Mouse (Mus musculus) c-Kit-positive CD71-positive TER-119-positive erythroid progenitor cells, embryonic 14.5 days (primary cell): Measurements from ENCODE around the gene Olfr1245.
"Not testable (repeated sequence)": the region's sequence is repeated elsewhere in the genome, so short reads cannot be mapped to it uniquely, and the experiment has no call there.

Experiments
- DNase-seq: peaks from one replicate; pipeline ENCODE4 v3.0.0-alpha.2; 2013; ENCODE audit warnings: low spot score

The Olfr1245 gene

GRCm38 (mm10) chr2:89578347-89578746 lies at the start of gene Olfr1245:
TSS of gene Olfr1245 (minus strand) at chr2:89578447.
- no peak for DNase-seq

DNA sequence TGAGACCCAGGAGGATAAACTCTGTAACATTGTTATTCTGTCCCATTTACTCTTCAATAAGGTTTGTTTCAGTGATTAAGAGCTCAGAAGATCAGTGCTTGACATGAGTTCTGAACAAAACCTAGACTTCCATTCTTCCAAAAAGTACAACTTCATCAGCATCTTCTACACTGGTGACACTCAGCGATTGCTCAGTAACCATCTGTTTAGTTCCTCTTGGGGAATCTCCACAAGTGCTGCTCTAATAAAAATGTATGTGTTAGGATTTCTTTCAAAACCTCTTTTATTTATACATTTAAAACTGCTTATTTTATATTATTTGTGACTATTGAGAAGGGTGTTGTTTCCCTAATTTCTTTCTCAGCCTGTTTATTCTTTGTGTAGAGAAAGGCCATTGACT lies 39.9 kb upstream of the Olfr1245 start, which contains the start of gene Olfr1248:
Olfr1248 (minus strand) TSS at position 101 of the 400 bp plus-strand sequence.
- DNase-seq, result not testable (repeated sequence)

GRCm38 (mm10) chr2:89614030-89614429 lies 35.8 kb upstream of the Olfr1245 start, which contains the start of gene Olfr1247:
TSS of gene Olfr1247 (minus strand) at chr2:89614130.
- DNase-seq, result no peak

DNA sequence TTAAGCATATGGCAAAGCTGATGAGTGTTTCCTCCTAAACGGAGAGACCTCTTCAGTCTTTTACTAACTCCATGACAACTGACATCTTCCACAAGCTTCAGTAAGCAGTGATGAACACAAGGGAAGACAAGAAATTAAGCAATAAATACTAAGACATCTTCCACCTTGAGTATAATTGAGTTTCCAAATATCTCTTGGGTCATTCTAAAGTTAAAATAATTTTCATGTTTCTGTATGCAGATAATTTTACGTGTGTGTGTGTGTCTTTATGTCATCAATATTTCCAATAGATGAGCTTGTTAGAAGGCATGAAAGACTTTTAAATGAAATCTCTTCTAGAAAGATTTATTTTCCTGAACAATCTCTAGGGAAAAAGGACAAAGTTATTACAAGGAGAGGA lies 14.8 kb upstream of the Olfr1245 start, which contains the start of gene Olfr1246:
Olfr1246 (minus strand) TSS at position 101 of the 400 bp plus-strand sequence.
- no peak for DNase-seq

DNA sequence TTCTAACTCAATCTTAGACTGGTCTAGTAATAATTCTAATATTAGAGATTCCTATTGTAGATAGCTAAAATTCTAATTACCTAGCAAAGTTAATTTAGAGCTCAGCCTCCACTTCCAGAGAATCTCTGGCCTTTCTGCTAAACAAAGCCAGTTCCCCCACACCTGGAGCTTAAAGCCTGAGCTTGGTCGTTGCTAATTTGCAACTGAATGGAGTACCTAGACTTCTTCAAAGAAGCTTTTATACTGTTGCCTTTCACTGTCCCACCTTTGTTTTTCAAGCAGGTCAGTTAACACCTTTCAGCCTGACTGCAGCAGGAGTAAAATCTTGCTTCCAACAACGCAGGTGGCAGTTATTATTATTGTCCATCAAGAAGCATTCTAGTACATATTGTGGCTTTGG lies 15.5 kb downstream of the Olfr1245 start:
- DNase-seq, result not testable (repeated sequence)

GRCm38 (mm10) chr2:89544516-89544915 lies 33.7 kb downstream of the Olfr1245 start:
- DNase-seq, result no peak

GRCm38 (mm10) chr2:89539923-89540322 lies 38.3 kb downstream of the Olfr1245 start:
- DNase-seq, result no peak

- no peak for DNase-seq
Measured at GRCm38 (mm10) chr2:89531387-89531786, 46.9 kb downstream of the Olfr1245 start, which contains the start of gene Olfr1243. TSS of gene Olfr1243 (minus strand) at chr2:89531487.
